Mouse (Mus musculus): ENCODE results near the gene Prr14.

DNA sequence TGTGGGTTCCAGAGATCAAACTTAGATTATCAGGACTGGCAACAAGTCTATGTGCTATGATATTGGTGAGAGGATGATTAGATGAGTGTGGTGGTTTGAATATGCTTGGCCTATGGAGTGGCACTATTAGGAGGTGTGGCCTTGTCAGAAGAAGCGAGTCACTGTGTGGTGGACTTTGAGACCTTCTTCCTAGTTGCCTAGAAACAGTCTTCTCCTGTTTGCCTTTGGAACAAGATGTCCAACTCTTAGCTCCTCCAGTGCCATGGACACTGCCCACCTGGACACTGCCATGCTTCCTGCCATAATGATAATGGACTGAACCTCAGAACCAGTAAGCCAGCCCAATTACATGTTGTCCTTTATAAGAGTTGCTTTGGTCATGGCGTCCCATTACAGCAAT is 33.5 kb upstream of the Prr14 start:
- no peak for TF ChIP-seq TAL1 (IDR thresholded peaks at IDR 0.05; ENCODE audit: low read length)
- no peak for TF ChIP-seq GATA1 (IDR thresholded peaks at IDR 0.05; ENCODE audit: low read length)
